Mouse (Mus musculus) forebrain, embryonic 12.5 days (tissue): Measurements from ENCODE around the gene Ttll5. TPM values are rescaled to one million over a fixed set of nuclear protein-coding genes. Genes with fewer than 3 reads are reported as not detected.

Source experiments
- ATAC-seq: fragments of 200-750 bp; cut with Nextera tagmentation; 2 replicates; pipeline ENCODE4 v1.8.0; 2017; ENCODE audit warnings: moderate TSS enrichment; ENCODE audit not compliant: low FRiP score
- H3K27ac ChIP-seq: fragments of 300-500 bp; sonication (generic); 2 replicates; pipeline ENCODE4 v1.5.1; 2016; ENCODE audit warnings: mild to moderate bottlenecking
- H3K27me3 ChIP-seq: fragments of 300-500 bp; sonication (generic); 2 replicates; pipeline ENCODE4 v1.6.1; 2016; ENCODE audit warnings: mild to moderate bottlenecking
- H3K36me3 ChIP-seq: fragments of 300-500 bp; sonication (generic); replicated peaks from 2 replicates; pipeline ENCODE4 v1.6.1; 2016; ENCODE audit warnings: mild to moderate bottlenecking
- H3K4me1 ChIP-seq: fragments of 300-500 bp; sonication (generic); 2 replicates; pipeline ENCODE4 v1.6.1; 2016
- H3K4me2 ChIP-seq: fragments of 300-500 bp; sonication (generic); 2 replicates; pipeline ENCODE4 v1.6.1; 2016; ENCODE audit warnings: mild to moderate bottlenecking, moderate library complexity
- H3K4me3 ChIP-seq: fragments of 300-500 bp; sonication (generic); replicated peaks from 2 replicates; pipeline ENCODE4 v1.5.1; 2016; ENCODE audit warnings: mild to moderate bottlenecking
- H3K9ac ChIP-seq: fragments of 300-500 bp; sonication (generic); 2 replicates; pipeline ENCODE4 v1.6.1; 2016; ENCODE audit warnings: mild to moderate bottlenecking
- H3K9me3 ChIP-seq: fragments of 300-500 bp; sonication (generic); 2 replicates; pipeline ENCODE4 v1.6.1; 2016
- whole genome bisulfite sequencing: fragments of 180-500 bp; shearing (Covaris S2); methylation state at CpG from one replicate; pipeline ENCODE4 v1.1.7; 2016; 5-methylcytosine and 5-hydroxymethylcytosine counted together
- polyA plus RNA-seq: library from polyadenylated mRNA; unstranded; fragments of >200 nt; fragmentation: Nextera tagmentation; extraction: Ambion mirVana; gene quantifications from 2 replicates; pipeline ENCODE4 v1.2.1, GENCODE M21; 2016

Ttll5 gene
- polyA plus RNA-seq = 12.3 and 17.3 TPM in 2 replicates

DNA sequence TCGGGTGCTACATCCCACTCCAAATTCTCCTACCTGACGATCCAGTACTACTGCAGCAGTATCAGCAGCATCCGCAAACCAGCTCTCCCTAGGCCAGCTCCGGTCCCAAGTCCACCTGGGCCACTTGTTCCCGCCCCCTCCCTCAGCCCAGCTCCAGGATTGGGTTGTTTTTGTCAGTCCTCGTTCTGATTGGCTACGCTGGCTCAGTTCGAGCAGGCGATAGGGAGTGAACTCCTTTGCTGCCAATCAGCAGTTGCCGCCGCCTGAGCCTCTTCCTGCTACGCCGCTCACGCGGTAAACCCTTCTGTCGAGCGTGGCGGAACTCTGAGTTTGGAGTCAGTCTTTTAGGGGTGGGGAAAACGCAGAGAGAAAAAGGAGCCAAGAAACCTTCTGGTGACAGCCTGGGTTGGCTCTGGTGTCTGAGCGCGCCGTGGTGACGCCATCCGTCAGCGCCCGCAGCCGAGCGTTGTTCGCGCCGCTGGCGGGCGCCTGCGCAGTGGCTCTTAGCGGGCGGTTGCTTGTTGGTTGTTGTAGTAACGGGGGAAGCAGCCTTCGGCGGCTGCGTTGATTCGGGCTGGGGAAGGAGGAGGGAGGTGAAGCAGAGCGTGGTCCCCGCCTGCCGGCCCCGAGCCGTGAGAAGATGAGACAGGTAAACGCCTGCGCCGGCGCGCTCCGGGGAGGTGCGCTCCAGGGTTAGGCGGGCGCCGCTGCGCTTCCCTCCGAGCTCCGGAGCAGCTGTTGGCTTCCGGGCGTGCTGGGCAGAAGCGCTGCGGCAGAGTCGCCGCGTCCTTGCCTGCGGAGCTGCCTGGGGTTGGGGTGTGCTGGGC, at the start of gene Ttll5, which contains the start of gene Erg28:
Gene Ttll5 (plus strand): TSS at position 222 of the 827 bp plus-strand sequence.
Gene Erg28 (minus strand): TSS at position 113 of the 827 bp plus-strand sequence.
- H3K4me1 ChIP-seq = peaks cover 16% of the 10 kb centered on the region
- H3K36me3 ChIP-seq = peaks cover 16% of the 10 kb centered on the region
- whole genome bisulfite sequencing = under 1% methylated on average over 66 of the region's 67 CpGs
- peak within 1 kb of the TSS; percentile 73 for H3K4me2 ChIP-seq
- H3K9ac ChIP-seq = peak within 1 kb of the TSS; percentile 64
- H3K4me3 ChIP-seq = peak within 1 kb of the TSS; percentile 74
- H3K27me3 ChIP-seq = no peaks in the 10 kb centered on the region
- peak; percentile 99 for ATAC-seq
- H3K27ac ChIP-seq = peak within 1 kb of the TSS; percentile 98
- no peaks in the 10 kb centered on the region for H3K9me3 ChIP-seq

DNA sequence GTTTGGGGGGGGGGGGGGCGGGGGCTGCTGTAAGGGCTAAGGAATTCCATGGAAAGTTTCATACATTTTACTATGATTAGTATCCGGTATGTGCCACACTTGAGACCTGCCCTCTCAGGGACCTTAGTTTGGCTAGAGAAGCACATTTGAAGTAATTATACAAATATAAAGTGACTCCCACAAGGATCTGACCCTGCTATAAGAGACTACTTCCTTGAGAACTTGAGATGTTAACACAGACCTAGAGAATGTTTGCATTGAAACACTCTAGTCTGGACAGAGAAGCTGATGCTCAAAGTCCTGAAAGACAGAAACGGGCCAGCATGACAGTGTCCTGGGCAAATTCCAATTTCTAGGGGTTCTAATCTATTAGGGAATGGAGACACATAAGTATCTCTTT, 45.5 kb upstream of the Ttll5 start:
- H3K27ac ChIP-seq = no peak overlapping the region
- no peak for ATAC-seq

DNA sequence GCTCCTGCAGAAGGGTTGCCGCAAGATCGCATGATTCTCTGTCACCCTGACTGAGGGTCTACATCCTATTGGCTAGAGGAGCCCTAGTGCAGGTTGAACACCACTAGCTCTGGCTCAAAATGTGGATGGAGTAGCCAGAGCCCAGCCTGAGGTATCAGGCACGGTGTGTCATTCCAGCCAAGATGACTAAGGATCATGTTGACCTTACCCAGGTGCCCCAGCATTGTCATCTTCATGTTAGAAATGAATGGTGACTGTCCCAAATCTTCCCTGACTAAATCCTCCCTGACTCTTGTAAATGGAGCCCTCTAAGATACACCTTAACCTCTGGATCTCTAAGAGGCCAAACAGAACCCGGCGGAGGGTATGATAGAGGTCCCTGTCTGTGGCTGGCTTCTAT, 44.8 kb upstream of the Ttll5 start:
- Histone ChIP-seq H3K9ac (no peak overlapping the region), H3K4me2 (no peak overlapping the region), H3K36me3 (no peaks in the 10 kb centered on the region), H3K4me3 (no peak overlapping the region), H3K9me3 (no peaks in the 10 kb centered on the region), H3K4me1 (peaks cover 5% of the 10 kb centered on the region; the same call in 1 of the 2 replicates), H3K27ac (no peak overlapping the region), H3K27me3 (no peaks in the 10 kb centered on the region)
- no peak for ATAC-seq
- WGBS = 98% methylated on average over 5 of the region's 5 CpGs

More for the DNA sequence above, 45.5 kb upstream of the Ttll5 start:
- Histone ChIP-seq H3K9ac (no peak overlapping the region), H3K4me2 (no peak overlapping the region), H3K36me3 (no peaks in the 10 kb centered on the region), H3K4me1 (peaks cover 5% of the 10 kb centered on the region; the same call in 1 of the 2 replicates), H3K4me3 (no peak overlapping the region), H3K27me3 (no peaks in the 10 kb centered on the region), H3K9me3 (no peaks in the 10 kb centered on the region)
- WGBS = 91% methylated on average over 3 of the region's 3 CpGs

DNA sequence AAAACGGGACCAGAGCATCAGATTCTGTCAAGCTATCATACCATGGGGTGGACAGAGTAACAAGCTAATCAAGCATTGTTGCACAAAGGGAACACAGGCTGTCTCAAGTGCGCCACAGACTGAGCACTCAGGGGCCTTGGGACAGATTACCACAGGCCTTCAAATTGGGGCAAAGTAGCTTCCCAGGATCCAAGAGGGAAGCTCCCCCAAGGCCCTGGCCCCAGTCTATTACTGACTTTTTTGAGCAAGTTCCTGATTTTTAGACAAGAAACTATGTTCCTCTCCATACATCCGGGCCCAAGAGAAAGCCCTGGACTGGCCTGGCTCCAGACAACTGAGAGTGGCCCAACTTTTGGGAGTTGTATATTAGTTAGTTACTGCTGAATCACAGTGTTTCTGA, 42.9 kb upstream of the Ttll5 start:
- WGBS = 85% methylated on average over 3 of the region's 3 CpGs

DNA sequence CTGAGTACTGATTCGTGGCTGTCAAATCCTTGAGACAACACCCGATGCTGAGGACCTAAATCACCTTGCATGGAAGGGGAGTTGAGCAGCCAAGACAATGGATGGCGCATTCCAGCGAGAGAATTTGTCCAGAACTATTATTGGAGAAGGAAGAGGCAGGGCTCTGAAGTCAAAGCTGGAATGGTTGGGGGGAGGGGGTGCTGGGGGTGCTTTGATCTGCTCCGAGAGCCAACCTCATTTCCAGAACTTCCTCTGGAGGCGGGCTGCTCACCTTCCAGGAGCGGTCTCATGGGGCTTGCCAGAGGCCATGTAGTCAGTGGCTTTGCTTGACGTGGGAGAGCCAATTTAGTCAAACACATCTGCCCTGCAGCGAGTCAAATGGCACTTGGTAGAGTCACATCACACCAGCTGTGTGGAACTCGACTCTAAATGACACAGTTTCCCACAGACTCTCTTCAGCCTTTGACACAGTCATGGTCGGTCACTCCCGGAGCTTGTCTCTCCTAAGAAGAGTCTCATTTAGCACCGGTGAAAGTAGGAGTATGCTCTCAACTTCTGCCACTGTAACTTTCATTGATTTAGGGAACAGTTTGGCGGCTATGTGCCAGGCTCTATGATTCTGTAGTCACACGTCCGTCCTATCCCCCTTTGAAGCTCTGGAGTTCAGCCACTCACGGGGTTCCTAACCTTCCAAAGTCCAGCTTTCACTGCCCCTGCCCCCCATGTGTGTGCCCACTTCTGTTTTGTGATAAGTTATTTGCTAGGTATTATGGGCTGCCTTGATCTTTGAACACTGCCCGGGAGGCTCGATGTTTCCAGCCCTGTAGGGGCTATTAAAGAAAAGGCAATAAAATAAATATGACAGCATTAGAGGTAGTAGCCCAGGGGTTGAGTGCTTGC, 39.3 kb upstream of the Ttll5 start:
- Histone ChIP-seq H3K27me3 (no peaks in the 10 kb centered on the region), H3K4me3 (no peak overlapping the region), H3K9ac (no peak overlapping the region), H3K36me3 (no peaks in the 10 kb centered on the region), H3K4me1 (no peaks in the 10 kb centered on the region), H3K27ac (no peak overlapping the region), H3K4me2 (no peak overlapping the region), H3K9me3 (no peaks in the 10 kb centered on the region)
- WGBS = 83% methylated on average over 19 of the region's 19 CpGs
- ATAC-seq = no peak

More for the DNA sequence above, 42.9 kb upstream of the Ttll5 start:
- no peaks in the 10 kb centered on the region for H3K36me3 ChIP-seq
- H3K27ac ChIP-seq = no peak overlapping the region
- no peak overlapping the region for H3K4me2 ChIP-seq
- no peak for ATAC-seq
- peaks cover 5% of the 10 kb centered on the region; the same call in 1 of the 2 replicates for H3K4me1 ChIP-seq
- H3K9ac ChIP-seq = no peak overlapping the region
- H3K27me3 ChIP-seq = no peaks in the 10 kb centered on the region
- no peak overlapping the region for H3K4me3 ChIP-seq
- H3K9me3 ChIP-seq = no peaks in the 10 kb centered on the region

DNA sequence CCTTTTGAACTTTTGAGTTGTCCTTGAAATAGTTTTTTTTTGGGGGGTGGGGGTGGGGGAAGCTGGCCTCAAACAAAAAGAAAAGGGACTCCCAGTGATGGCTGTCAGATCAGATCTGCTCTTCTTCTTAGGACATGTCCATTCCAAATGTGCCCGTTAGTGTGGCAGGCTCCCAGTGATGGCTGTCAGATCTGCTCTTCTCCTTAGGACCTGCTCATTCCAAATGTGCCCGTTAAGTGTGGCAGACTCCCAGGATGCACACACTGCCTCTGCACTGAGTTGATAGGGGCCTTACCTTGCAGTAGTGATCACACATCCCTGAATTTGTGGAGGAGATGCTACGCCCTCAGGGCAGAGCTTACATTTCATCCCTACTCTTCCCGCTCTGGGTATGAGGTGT, 32.3 kb upstream of the Ttll5 start:
- no peak for ATAC-seq
- WGBS = 89% methylated on average over 4 of the region's 4 CpGs
- Histone ChIP-seq H3K27me3 (no peaks in the 10 kb centered on the region), H3K36me3 (no peaks in the 10 kb centered on the region), H3K9ac (no peak overlapping the region), H3K27ac (no peak overlapping the region), H3K4me2 (no peak overlapping the region), H3K9me3 (no peaks in the 10 kb centered on the region), H3K4me3 (no peak overlapping the region), H3K4me1 (no peaks in the 10 kb centered on the region)

DNA sequence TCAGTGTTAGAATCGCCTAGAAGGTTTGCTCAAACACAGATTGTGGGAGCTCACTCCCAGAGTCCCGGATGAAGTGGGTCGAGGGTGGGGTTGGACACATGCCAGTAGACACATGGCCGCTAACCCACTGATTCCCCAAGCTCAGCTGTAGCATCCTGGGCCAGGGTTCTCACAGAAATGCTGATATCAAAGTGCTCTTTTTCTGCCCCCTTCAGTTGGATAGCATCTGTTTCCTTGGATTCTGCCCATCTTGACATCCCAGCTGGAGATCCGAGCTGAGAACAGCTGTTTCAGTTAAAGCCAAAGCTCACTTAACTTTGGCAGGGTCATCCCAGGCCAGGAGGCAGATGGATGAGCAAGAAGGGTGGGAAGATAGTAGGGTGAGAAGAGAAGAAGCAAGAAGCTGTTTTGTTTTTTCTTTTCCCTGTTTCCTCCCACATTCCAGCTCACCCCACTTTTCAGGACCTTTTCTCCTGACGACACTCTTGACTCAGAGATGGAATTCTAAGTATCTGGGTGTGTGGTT, 31.6 kb upstream of the Ttll5 start:
- Histone ChIP-seq H3K4me1 (no peaks in the 10 kb centered on the region), H3K9me3 (no peaks in the 10 kb centered on the region), H3K36me3 (no peaks in the 10 kb centered on the region), H3K27ac (no peak overlapping the region), H3K9ac (no peak overlapping the region), H3K27me3 (no peaks in the 10 kb centered on the region), H3K4me2 (no peak overlapping the region), H3K4me3 (no peak overlapping the region)
- ATAC-seq = no peak
- WGBS = 79% methylated on average over 6 of the region's 6 CpGs

DNA sequence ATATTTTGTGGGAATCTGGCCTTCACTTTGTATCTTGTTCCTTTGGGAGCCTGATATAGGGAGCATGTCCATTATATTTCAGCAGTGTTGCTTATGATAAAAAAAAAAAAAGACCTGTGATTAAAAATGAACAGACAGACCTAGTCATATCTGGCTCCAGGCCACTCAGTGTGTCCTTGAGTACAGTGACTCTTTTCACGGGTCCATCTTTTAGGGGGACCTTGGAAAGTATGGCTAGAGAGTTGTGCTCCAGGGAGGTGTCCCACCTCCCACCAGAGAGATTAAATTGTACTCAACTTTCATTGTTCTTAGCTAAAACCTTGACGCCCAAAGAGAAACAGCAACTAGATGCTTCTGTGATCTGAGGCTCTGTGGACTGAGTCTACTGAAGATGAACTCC, 30.4 kb upstream of the Ttll5 start:
- H3K27ac ChIP-seq = no peak overlapping the region
- no peak overlapping the region for H3K4me2 ChIP-seq
- no peaks in the 10 kb centered on the region for H3K27me3 ChIP-seq
- H3K4me3 ChIP-seq = no peak overlapping the region
- H3K4me1 ChIP-seq = no peaks in the 10 kb centered on the region
- H3K9me3 ChIP-seq = no peaks in the 10 kb centered on the region
- no peaks in the 10 kb centered on the region for H3K36me3 ChIP-seq
- whole genome bisulfite sequencing = 81% methylated on average over 2 of the region's 2 CpGs
- no peak for ATAC-seq
- H3K9ac ChIP-seq = no peak overlapping the region

DNA sequence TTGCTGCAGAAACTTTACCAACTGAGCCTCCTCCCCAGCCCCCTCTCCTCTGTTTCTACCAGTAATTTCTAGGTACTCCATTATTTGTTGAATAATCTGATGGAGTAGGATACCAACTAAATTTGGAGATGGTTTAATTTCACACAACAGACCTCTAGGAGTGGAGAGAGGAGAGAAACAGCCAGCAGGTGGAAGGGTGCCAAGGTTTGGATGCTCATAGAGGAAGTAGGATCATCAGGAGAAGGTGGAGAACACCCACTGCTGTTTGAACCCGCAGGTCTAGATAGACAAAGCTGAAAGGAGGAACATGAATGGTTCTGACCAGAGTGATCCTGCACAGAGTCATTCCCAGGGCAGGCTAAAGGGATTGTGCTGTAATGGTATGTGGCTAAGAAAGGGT, 28.9 kb upstream of the Ttll5 start:
- no peaks in the 10 kb centered on the region for H3K27me3 ChIP-seq
- no peak for ATAC-seq
- no peak overlapping the region for H3K4me2 ChIP-seq
- no peaks in the 10 kb centered on the region for H3K36me3 ChIP-seq
- no peaks in the 10 kb centered on the region for H3K9me3 ChIP-seq
- H3K4me3 ChIP-seq = no peak overlapping the region
- H3K4me1 ChIP-seq = no peaks in the 10 kb centered on the region
- no peak overlapping the region for H3K9ac ChIP-seq
- WGBS = 83% methylated on average over 1 of the region's 1 CpGs
- no peak overlapping the region for H3K27ac ChIP-seq

DNA sequence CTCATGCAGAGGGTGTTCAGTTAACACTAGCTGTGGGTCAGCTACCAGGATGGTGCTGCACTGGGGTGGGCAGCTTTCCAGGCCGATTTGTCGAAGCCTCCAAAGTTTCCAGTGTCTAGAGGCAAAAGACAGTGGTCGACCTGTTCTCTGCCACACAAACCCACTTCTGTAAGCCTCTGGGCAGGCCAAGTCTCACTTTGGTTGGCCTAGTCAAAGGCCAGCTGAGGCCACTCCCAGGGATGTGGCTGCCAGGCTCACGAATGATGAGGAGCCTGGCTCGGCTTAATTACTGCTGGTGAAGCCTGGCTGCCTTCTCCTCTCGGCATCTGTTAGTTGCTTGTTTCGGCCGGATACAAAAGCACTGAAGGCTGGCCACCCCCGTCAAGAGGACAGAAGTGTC, 24.4 kb upstream of the Ttll5 start:
- Histone ChIP-seq H3K9ac (no peak overlapping the region), H3K27ac (no peak overlapping the region), H3K27me3 (no peaks in the 10 kb centered on the region), H3K4me1 (no peaks in the 10 kb centered on the region), H3K9me3 (no peaks in the 10 kb centered on the region), H3K4me3 (no peak overlapping the region), H3K4me2 (no peak overlapping the region), H3K36me3 (no peaks in the 10 kb centered on the region)
- no peak for ATAC-seq
- WGBS = 60% methylated on average over 9 of the region's 9 CpGs

DNA sequence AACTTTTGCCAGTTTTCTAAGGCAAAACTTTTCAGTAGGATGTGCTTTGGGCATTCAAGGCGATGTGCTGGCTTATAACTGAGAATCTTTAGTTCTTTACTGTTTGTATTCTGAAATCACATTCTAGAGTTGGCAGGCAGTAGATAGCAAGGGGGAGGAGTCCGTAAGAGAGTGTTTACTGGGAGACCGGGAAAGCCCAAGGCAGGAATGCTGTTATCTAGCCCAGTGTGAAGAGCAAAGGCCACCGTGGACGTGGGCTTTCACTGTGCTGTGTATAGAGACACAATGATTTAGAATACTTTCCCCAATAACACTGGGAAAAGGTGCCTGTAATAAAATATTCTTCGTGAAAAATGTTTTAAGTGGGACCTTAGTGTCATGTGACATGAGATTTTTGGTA, 14.7 kb upstream of the Ttll5 start:
- H3K4me2 ChIP-seq = no peak overlapping the region
- H3K36me3 ChIP-seq = peaks cover 32% of the 10 kb centered on the region
- H3K4me1 ChIP-seq = no peaks in the 10 kb centered on the region
- ATAC-seq = no peak
- H3K9ac ChIP-seq = no peak overlapping the region
- H3K4me3 ChIP-seq = no peak overlapping the region
- H3K9me3 ChIP-seq = no peaks in the 10 kb centered on the region
- no peaks in the 10 kb centered on the region for H3K27me3 ChIP-seq
- WGBS = 80% methylated on average over 6 of the region's 6 CpGs
- H3K27ac ChIP-seq = no peak overlapping the region

DNA sequence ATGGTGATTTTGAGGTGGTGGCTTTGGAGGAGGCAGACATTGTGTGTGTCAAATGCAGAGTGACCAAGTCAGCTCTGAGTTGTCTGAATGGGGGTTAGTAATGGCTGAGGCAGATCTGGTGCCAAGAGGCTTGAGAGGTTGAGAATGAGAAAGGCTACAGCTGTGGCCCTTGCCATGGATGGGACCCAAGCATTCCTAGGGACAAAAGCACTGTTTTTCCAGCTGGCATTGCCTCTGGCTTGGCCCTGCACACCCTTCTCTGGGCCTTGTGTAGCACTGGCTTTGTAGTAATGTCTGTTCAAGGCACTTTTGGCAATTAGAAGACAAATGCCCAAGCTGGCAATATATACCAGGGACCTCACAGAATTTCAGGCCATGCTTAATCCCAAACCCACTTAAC, 13.5 kb upstream of the Ttll5 start:
- Histone ChIP-seq H3K27me3 (no peaks in the 10 kb centered on the region), H3K4me2 (no peak overlapping the region), H3K36me3 (peaks cover 43% of the 10 kb centered on the region), H3K4me1 (no peaks in the 10 kb centered on the region), H3K9ac (no peak overlapping the region), H3K27ac (no peak overlapping the region), H3K4me3 (no peak overlapping the region), H3K9me3 (no peaks in the 10 kb centered on the region)
- no peak for ATAC-seq
